Mouse (Mus musculus) kidney, embryonic 15.5 days (tissue): ENCODE measurements around the gene Btbd3. TPM values are rescaled to one million over a fixed set of nuclear protein-coding genes. Genes with fewer than 3 reads are reported as not detected.

Source experiments
- ATAC-seq: fragments of 200-750 bp; cut with Nextera tagmentation; replicated peaks from 2 replicates; pipeline ENCODE4 v1.8.0; 2017; ENCODE audit warnings: moderate TSS enrichment; ENCODE audit not compliant: low FRiP score
- H3K27ac ChIP-seq: fragments of 300-500 bp; sonication (generic); 2 replicates; pipeline ENCODE4 v1.5.1; 2015; ENCODE audit warnings: mild to moderate bottlenecking, inconsistent platforms
- H3K27me3 ChIP-seq: fragments of 300-500 bp; sonication (generic); 2 replicates; pipeline ENCODE4 v1.6.1; 2015; ENCODE audit warnings: inconsistent platforms
- H3K36me3 ChIP-seq: fragments of 300-500 bp; sonication (generic); 2 replicates; pipeline ENCODE4 v1.6.1; 2015; ENCODE audit warnings: inconsistent platforms
- H3K4me1 ChIP-seq: fragments of 300-500 bp; sonication (generic); 2 replicates; pipeline ENCODE4 v1.6.1; 2015; ENCODE audit warnings: inconsistent platforms
- H3K4me2 ChIP-seq: fragments of 300-500 bp; sonication (generic); 2 replicates; pipeline ENCODE4 v1.6.1; 2015; ENCODE audit warnings: moderate library complexity, mild to moderate bottlenecking, inconsistent platforms
- H3K4me3 ChIP-seq: fragments of 300-500 bp; sonication (generic); replicated peaks from 2 replicates; pipeline ENCODE4 v1.5.1; 2015; ENCODE audit warnings: mild to moderate bottlenecking, inconsistent platforms
- H3K9ac ChIP-seq: fragments of 300-500 bp; sonication (generic); 2 replicates; pipeline ENCODE4 v1.6.1; 2015; ENCODE audit warnings: mild to moderate bottlenecking, inconsistent platforms
- H3K9me3 ChIP-seq: fragments of 300-500 bp; sonication (generic); replicated peaks from 2 replicates; pipeline ENCODE4 v1.6.1; 2016; ENCODE audit warnings: inconsistent platforms
- WGBS: fragments of 180-500 bp; shearing (Covaris S2); methylation state at CpG from one replicate; pipeline ENCODE4 v1.1.7; 2015; ENCODE audit warnings: mixed read lengths; 5-methylcytosine and 5-hydroxymethylcytosine counted together
- polyA plus RNA-seq: library from polyadenylated mRNA; unstranded; fragments of >200 nt; fragmentation: Nextera tagmentation; extraction: Ambion mirVana; gene quantifications from 2 replicates; pipeline ENCODE4 v1.2.1, GENCODE M21; 2015

Btbd3 gene
- polyA plus RNA-seq, result 16.4 and 17.4 TPM in 2 replicates

GRCm38 (mm10) chr2:138256411-138256810 is at the start of gene Btbd3:
Gene Btbd3, plus strand, starts transcription at chr2:138256565.
- ATAC-seq, result peak; percentile 99
- peak within 1 kb of the TSS; percentile 95 for H3K27ac ChIP-seq
- H3K36me3 ChIP-seq, result no peaks in the 10 kb centered on the region
- H3K9ac ChIP-seq, result peak within 1 kb of the TSS; percentile 96
- WGBS, result under 1% methylated on average over 39 of the region's 39 CpGs
- H3K4me1 ChIP-seq, result peaks cover 37% of the 10 kb centered on the region
- H3K9me3 ChIP-seq, result no peaks in the 10 kb centered on the region
- peak within 1 kb of the TSS; percentile 94 for H3K4me3 ChIP-seq
- H3K27me3 ChIP-seq, result no peaks in the 10 kb centered on the region
- peak within 1 kb of the TSS; percentile 61 for H3K4me2 ChIP-seq

GRCm38 (mm10) chr2:138215561-138215960 is 40.8 kb upstream of the Btbd3 start:
- 41% methylated on average over 2 of the region's 2 CpGs for WGBS
- H3K4me2 ChIP-seq, result no peak overlapping the region
- H3K9ac ChIP-seq, result no peak overlapping the region
- H3K36me3 ChIP-seq, result no peaks in the 10 kb centered on the region
- peaks cover 7% of the 10 kb centered on the region; the same call in 1 of the 2 replicates for H3K4me1 ChIP-seq
- H3K27ac ChIP-seq, result peak overlapping the region; percentile 39
- peak; percentile 74 for ATAC-seq
- H3K9me3 ChIP-seq, result no peaks in the 10 kb centered on the region
- H3K27me3 ChIP-seq, result no peaks in the 10 kb centered on the region
- H3K4me3 ChIP-seq, result no peak overlapping the region

DNA sequence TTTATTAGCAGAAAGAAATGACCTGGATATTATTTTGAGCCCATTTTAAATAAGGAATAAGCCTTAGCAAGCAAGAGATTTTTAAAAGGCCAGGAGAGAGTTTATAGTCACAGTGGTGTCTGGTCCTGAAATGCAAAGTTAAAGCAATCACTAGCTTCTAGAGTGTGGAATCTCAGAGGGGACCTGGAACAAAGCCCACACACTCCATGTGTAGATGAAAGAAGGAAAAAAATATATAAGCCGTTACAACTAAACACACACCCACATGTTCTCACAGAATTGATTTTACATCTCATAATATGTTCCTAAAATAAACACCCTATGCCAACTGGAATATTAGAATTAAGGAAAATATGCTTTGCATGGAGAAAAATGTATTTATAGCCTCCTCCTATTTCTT is 36.1 kb upstream of the Btbd3 start:
- no peak for ATAC-seq
- H3K9me3 ChIP-seq, result no peaks in the 10 kb centered on the region
- no peak overlapping the region for H3K4me2 ChIP-seq
- 73% methylated on average over 1 of the region's 1 CpGs for WGBS
- no peaks in the 10 kb centered on the region for H3K36me3 ChIP-seq
- H3K4me1 ChIP-seq, result peaks cover 7% of the 10 kb centered on the region; the same call in 1 of the 2 replicates
- no peaks in the 10 kb centered on the region for H3K27me3 ChIP-seq
- no peak overlapping the region for H3K27ac ChIP-seq
- H3K4me3 ChIP-seq, result no peak overlapping the region
- no peak overlapping the region for H3K9ac ChIP-seq

- H3K9me3 ChIP-seq, result no peaks in the 10 kb centered on the region
- ATAC-seq, result no peak
- H3K4me2 ChIP-seq, result no peak overlapping the region
- H3K4me1 ChIP-seq, result no peaks in the 10 kb centered on the region
- no peak overlapping the region for H3K4me3 ChIP-seq
- H3K27ac ChIP-seq, result no peak overlapping the region
- WGBS, result 56% methylated on average over 5 of the region's 5 CpGs
- H3K36me3 ChIP-seq, result no peaks in the 10 kb centered on the region
- no peak overlapping the region for H3K9ac ChIP-seq
- no peaks in the 10 kb centered on the region for H3K27me3 ChIP-seq
Observed at GRCm38 (mm10) chr2:138232247-138232646, 24.1 kb upstream of the Btbd3 start.

DNA sequence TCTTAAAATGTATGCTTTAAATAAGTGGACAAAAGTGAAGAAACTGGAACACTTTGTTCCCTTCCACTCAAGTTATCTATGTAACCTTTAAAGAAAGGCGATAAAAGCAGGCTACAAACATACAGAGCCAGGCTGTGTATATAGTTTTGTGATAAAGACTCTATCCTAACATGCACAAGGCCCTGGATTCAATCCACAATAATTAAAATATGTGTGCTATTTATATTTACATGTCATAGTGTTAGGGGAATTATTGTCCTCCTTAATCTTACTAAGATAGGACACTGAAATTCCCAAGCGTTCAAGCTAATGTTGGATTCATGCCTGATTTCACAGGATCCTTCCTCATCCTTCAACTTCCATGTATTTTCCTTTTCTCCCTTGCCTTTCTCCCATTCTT is 20.2 kb upstream of the Btbd3 start:
- Histone ChIP-seq H3K9me3 (no peaks in the 10 kb centered on the region), H3K36me3 (no peaks in the 10 kb centered on the region), H3K27me3 (no peaks in the 10 kb centered on the region), H3K4me2 (no peak overlapping the region), H3K4me1 (no peaks in the 10 kb centered on the region), H3K27ac (no peak overlapping the region), H3K4me3 (no peak overlapping the region), H3K9ac (no peak overlapping the region)
- WGBS, result 80% methylated on average over 2 of the region's 2 CpGs
- ATAC-seq, result no peak

GRCm38 (mm10) chr2:138242452-138242851 is 13.9 kb upstream of the Btbd3 start:
- no peak overlapping the region for H3K9ac ChIP-seq
- 0 out of 2 replicates have a peak, but pooled peaks cover 2% of the 10 kb centered on the region for H3K4me1 ChIP-seq
- no peaks in the 10 kb centered on the region for H3K9me3 ChIP-seq
- H3K27me3 ChIP-seq, result no peaks in the 10 kb centered on the region
- ATAC-seq, result no peak
- H3K36me3 ChIP-seq, result no peaks in the 10 kb centered on the region
- no peak overlapping the region for H3K4me3 ChIP-seq
- no peak overlapping the region for H3K4me2 ChIP-seq
- no peak overlapping the region for H3K27ac ChIP-seq
- 52% methylated on average over 5 of the region's 5 CpGs for WGBS

- no peaks in the 10 kb centered on the region for H3K36me3 ChIP-seq
- H3K4me3 ChIP-seq, result no peak overlapping the region
- no peak overlapping the region for H3K9ac ChIP-seq
- no peaks in the 10 kb centered on the region for H3K27me3 ChIP-seq
- H3K4me1 ChIP-seq, result 0 out of 2 replicates have a peak, but pooled peaks cover 2% of the 10 kb centered on the region
- 65% methylated on average over 2 of the region's 2 CpGs for WGBS
- no peaks in the 10 kb centered on the region for H3K9me3 ChIP-seq
- ATAC-seq, result no peak
- H3K4me2 ChIP-seq, result no peak overlapping the region
- no peak overlapping the region for H3K27ac ChIP-seq
Observed at GRCm38 (mm10) chr2:138245631-138246289, 10.6 kb upstream of the Btbd3 start.

- Histone ChIP-seq H3K36me3 (no peaks in the 10 kb centered on the region), H3K4me1 (0 out of 2 replicates have a peak, but pooled peaks cover 2% of the 10 kb centered on the region), H3K4me2 (no peak overlapping the region), H3K27me3 (no peaks in the 10 kb centered on the region), H3K9me3 (no peaks in the 10 kb centered on the region), H3K27ac (peak overlapping the region; percentile 13; the same call in 1 of the 2 replicates), H3K4me3 (no peak overlapping the region), H3K9ac (no peak overlapping the region)
- 54% methylated on average over 2 of the region's 2 CpGs for WGBS
- ATAC-seq, result no peak
Observed at GRCm38 (mm10) chr2:138247986-138248385, 8.4 kb upstream of the Btbd3 start.

- Histone ChIP-seq H3K4me3 (peak overlapping the region; percentile 94), H3K36me3 (no peaks in the 10 kb centered on the region), H3K9me3 (no peaks in the 10 kb centered on the region), H3K4me1 (peaks cover 38% of the 10 kb centered on the region), H3K4me2 (peak overlapping the region; percentile 61), H3K9ac (peak overlapping the region; percentile 96), H3K27me3 (no peaks in the 10 kb centered on the region), H3K27ac (peak overlapping the region; percentile 95)
- peak; percentile 77 for ATAC-seq
- WGBS, result under 1% methylated on average over 48 of the region's 51 CpGs
Observed at GRCm38 (mm10) chr2:138256851-138257471, 596 bp downstream of the Btbd3 start.

GRCm38 (mm10) chr2:138257692-138258315 is 1.4 kb downstream of the Btbd3 start:
- Histone ChIP-seq H3K4me3 (peak overlapping the region; percentile 94), H3K4me2 (peak overlapping the region; percentile 61), H3K9ac (peak overlapping the region; percentile 96), H3K4me1 (peaks cover 38% of the 10 kb centered on the region), H3K27ac (peak overlapping the region; percentile 95), H3K36me3 (no peaks in the 10 kb centered on the region), H3K27me3 (no peaks in the 10 kb centered on the region), H3K9me3 (no peaks in the 10 kb centered on the region)
- WGBS, result under 1% methylated on average over 10 of the region's 10 CpGs
- peak; percentile 27; the same call in 1 of the 2 replicates for ATAC-seq

- Histone ChIP-seq H3K4me2 (no peak overlapping the region), H3K4me1 (peaks cover 52% of the 10 kb centered on the region), H3K27ac (no peak overlapping the region), H3K27me3 (no peaks in the 10 kb centered on the region), H3K9ac (no peak overlapping the region), H3K36me3 (no peaks in the 10 kb centered on the region), H3K4me3 (no peak overlapping the region), H3K9me3 (no peaks in the 10 kb centered on the region)
- ATAC-seq, result no peak
- WGBS, result 68% methylated on average over 7 of the region's 7 CpGs
Observed at GRCm38 (mm10) chr2:138261140-138261539, 4.8 kb downstream of the Btbd3 start.

GRCm38 (mm10) chr2:138262885-138263284 is 6.5 kb downstream of the Btbd3 start:
- H3K36me3 ChIP-seq, result no peaks in the 10 kb centered on the region
- H3K4me1 ChIP-seq, result peaks cover 61% of the 10 kb centered on the region
- H3K4me3 ChIP-seq, result no peak overlapping the region
- H3K9ac ChIP-seq, result no peak overlapping the region
- H3K9me3 ChIP-seq, result no peaks in the 10 kb centered on the region
- H3K27me3 ChIP-seq, result no peaks in the 10 kb centered on the region
- H3K4me2 ChIP-seq, result no peak overlapping the region
- no peak overlapping the region for H3K27ac ChIP-seq
- no peak for ATAC-seq
- WGBS, result 84% methylated on average over 11 of the region's 11 CpGs
